Mouse (Mus musculus) kidney, postnatal 10 days (tissue): ENCODE data around the gene Crygb.

Experiments
- DNase-seq: peaks from one replicate; pipeline ENCODE4 v3.0.0; 2021; ENCODE audit warnings: mixed read lengths

Crygb gene

DNA sequence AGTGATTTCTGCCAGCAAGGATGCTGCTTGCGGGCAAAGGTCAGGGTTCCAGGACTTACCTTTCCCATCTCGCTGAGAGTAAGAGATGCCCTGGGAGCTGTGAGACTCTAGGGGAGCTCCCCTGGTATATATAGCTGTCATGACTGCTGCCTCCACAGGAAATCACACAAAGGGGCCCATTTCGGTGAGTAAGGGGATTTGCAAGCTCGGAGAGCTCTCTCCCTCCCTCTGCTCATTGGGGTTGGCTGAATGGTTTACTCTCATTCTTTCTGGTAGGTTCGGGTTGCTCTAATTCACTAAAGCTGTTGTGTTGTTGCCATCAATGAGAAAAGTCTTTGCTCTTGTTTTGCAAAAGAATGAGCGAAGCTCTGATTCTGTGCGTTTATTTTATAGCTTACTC is at the start of gene Crygb:
Gene Crygb (minus strand): TSS at position 101 of the 400 bp plus-strand sequence.
- DNase-seq: no peak

DNA sequence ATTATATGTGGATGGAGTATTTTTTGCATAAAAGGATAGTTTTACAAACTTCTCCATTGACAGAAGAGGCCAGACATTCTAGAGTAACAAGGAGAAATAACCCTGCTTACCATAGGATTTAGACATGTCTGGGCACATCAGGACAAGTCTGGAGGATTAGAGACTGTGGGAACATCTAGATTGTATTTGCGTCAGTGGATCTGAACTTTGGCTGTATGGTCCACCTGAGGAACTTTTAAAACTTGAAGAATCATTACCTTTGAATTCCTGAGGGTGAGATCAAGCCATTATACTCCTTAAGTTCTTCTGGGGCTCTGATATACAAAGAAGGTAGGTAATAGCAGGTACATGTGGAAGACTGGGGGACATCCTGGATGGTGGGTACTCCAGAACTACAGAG is 49.6 kb upstream of the Crygb start:
- DNase-seq: no peak

DNA sequence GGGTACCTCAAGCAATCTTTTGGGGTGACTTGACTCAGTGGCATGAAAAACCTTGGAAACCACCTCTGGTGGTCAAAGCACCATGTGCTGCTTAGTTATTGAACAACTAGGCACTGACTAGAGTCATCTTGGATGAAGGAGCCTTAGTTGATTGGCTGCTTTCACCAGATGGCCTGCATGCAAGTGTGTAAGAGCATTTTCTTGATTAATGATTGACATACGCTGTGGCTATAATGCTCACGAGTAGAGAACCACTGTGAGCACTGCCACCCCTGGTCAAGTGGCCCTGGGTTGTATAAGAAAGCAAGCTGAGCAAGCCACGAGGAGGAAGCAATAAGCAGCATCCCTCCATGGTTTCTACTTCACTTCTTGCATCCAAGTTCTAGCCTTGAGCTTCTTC is 48.1 kb upstream of the Crygb start:
- no peak for DNase-seq

- no peak for DNase-seq
Observed at GRCm38 (mm10) chr1:65129634-65130180, 47.6 kb upstream of the Crygb start.

- DNase-seq: no peak
Observed at GRCm38 (mm10) chr1:65122574-65123372, 40.7 kb upstream of the Crygb start, which contains the start of gene D630023F18Rik. Gene D630023F18Rik, minus strand, starts transcription at chr1:65123214.

DNA sequence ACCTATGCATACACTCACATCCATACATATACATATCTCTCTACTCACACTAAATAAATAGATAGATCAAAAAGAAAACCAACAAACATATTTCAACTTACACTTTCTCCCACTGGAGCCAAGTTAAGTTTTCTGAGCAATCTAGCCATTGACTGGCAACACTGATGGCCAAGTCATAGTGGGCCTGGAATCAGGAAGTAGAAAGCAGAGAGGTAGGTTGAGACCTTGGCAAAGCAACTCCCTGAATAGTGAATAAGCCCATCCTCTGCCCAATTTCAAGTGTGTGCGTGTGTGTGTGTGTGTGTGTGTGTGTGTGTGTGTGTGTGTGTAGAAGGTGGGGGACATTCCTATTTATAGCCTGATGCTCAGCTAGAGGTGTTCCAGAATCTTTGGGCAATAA is 37.4 kb upstream of the Crygb start, which contains the start of gene Gm28845:
Gene Gm28845 (minus strand): TSS at position 121 of the 400 bp plus-strand sequence.
- no peak for DNase-seq

GRCm38 (mm10) chr1:65118150-65118913 is 36.2 kb upstream of the Crygb start:
- peak; percentile 49 for DNase-seq

DNA sequence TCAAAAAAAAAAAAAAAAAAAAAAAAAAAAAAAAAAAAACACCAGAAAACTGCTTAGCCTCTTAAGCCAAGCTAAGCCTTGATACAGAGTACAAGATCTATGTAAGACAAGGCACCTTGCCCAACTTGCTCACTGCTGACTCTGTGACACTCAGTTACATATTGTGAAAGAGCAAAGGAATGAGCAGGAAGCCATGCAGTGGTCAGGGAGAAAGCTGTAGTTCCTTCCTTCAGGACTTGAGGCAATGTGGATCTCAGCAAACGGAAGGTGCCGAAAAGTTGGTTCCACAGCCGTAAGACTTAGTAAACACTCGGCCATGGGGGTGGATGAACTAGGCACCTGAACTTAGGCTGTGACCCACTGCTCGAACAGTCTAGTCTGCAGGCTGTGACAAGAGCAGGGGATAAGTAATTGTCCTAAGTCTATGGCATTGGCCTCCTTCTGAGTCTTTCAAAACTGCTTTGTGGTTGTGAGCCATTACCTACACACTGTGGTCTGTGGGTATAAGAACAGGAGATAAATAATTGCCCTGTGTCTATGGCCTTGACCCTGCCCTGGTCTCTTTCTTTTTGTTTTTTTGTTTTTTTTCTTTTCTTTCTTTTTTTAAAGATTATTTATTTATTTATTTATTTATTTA is 31.6 kb upstream of the Crygb start:
- DNase-seq: peak; percentile 21

DNA sequence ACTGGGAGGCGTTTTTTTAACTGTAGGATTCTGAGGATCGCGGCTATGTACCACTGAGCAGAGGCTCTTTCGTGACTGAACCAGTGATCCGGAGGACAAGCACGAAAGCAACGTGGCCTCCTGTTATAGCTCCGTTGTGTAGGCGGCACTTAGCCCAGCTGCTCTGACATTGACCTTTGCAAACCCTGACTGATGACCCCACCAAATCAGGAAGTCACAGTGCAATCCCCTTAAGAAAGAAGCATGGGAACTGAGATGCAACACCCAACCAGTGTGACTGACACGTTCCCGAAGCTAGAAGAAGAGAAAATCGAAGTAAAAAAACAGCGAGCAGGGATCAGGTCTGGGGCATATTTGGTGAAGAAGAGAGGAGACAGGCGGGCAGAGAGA is 30.7 kb upstream of the Crygb start:
- peak; percentile 20 for DNase-seq

GRCm38 (mm10) chr1:65112031-65112806 is 30.1 kb upstream of the Crygb start:
- DNase-seq: peak; percentile 85

DNA sequence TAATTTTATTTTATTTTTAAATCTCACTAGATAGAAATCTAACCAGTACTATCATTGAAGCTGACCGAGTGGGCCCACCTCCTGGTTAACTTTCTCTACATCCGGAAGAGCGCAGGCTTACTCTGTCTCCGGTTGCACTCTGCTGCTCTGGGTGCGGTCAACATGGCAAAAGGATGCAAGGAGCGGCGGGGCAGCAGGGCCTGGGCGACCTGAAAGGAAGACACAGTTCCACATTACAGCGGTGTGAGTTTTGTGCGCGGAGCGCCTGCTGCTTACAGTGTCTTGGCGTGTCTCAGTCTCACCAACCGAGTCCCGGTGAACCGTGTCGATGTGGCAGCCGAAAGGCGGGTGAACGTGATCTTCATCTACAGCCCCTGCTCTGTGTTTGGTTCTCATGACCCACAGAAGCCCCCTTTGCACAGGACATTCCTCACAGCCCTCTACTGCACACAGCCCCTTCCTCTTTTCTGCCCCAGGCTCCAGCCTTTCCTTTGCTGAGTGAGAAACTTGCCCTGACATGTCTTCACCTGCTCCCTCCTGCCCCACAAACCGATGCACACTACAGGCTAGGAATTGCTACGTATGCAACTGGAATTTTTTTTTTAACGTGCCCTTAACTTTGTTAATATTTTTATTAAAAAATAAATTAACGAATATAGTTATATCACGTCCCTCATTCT is 27.8 kb upstream of the Crygb start:
- DNase-seq: no peak

GRCm38 (mm10) chr1:65109196-65109595 is 27.1 kb upstream of the Crygb start:
- DNase-seq: no peak

- no peak for DNase-seq
Observed at GRCm38 (mm10) chr1:65107654-65108279, 25.7 kb upstream of the Crygb start.

DNA sequence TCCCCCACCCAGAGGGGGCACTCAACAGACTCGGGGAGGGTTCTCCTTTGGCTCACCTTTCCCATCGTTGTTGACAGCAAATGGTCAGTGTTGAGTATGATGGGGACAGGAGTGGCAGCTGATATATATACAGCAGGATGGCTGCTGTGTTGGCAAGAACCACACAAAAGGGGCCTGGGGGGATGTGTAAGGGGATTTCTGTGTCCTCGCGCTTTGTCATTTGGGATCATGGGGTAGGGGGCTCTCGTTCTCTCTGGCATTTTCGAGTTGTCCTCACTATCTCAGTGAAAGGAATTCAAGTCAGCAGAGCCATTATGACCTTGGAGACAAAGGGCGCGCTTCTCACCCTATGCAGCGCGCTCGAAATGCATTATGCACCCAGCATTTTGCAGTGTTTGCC is 21.2 kb upstream of the Crygb start, which contains the start of gene Cryga:
Gene Cryga (minus strand): TSS at position 101 of the 400 bp plus-strand sequence.
- no peak for DNase-seq

- DNase-seq: no peak
Observed at GRCm38 (mm10) chr1:65096953-65097352, 14.9 kb upstream of the Crygb start.

DNA sequence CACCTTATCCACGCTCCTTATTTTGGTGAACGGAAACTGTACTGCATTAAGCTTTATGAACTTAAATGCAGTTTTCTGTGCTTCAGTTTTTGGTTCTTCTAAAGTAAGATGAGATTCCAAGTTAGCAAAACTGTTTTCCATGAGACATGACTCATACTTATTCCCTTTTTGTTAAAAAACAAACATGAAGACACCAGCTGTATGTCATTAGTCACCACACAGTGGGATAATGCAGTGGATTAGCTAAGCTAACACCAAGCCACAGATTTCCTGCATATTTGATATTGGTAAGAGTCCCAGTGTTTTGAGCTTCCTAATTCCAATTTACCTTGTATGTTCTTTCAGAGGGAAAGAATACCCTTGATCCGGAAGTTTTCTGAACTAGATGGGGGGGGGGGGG is 9.5 kb upstream of the Crygb start:
- DNase-seq: no peak

DNA sequence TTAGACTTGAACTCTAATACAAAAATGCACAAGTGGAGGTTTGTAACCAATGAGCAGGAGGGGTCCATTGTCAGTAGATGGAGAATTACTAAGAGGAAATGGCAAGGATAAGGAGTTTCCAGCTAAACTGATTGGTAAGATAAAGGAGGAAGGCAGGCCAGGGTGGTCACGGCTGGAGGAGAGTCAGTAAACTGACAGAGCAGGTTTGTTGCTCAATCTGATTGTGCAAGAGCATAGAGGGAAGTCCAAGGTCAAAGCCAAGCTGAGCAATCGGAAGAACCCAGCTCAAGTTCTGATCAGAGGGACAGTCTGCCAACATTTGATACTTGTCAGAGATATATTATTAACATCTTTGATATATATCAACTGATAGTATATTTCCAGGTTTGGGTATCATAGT is 8.3 kb upstream of the Crygb start:
- DNase-seq: no peak

- DNase-seq: no peak
Observed at GRCm38 (mm10) chr1:65088567-65089356, 6.7 kb upstream of the Crygb start.

- DNase-seq: no peak
Observed at GRCm38 (mm10) chr1:65075607-65076006, 6.5 kb downstream of the Crygb start.

DNA sequence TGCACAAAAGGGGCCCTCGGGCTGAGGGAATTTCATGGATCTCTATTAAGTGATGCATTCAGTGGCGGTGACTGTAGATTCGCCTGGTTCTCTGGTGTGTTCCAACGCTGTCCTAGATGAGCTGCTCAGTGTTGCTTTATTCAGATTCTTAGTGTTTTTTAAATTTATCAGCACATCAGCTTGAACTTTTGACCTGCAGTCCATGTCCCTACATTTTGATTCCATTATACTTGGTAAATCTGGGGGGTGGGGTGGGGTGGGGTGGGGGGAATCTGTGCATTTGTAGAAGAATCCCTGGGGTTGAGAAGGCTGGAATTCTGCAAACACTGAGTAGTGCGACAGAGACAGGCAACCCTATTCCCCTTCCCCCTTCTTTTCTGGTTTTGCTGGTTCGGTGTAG is 8.5 kb downstream of the Crygb start, which contains the start of gene Crygc:
Gene Crygc (minus strand): TSS at position 101 of the 400 bp plus-strand sequence.
- no peak for DNase-seq
